Mouse (Mus musculus): Measurements from ENCODE around the gene Rbpj. TPM values are rescaled to one million over a fixed set of nuclear protein-coding genes. Genes with fewer than 3 reads are reported as not detected.
A peak's percentile ranks its signal among the peaks of the same experiment; 100 is the strongest.

Rbpj gene
- polyA plus RNA-seq, 1 experiment: 6.0 TPM

DNA sequence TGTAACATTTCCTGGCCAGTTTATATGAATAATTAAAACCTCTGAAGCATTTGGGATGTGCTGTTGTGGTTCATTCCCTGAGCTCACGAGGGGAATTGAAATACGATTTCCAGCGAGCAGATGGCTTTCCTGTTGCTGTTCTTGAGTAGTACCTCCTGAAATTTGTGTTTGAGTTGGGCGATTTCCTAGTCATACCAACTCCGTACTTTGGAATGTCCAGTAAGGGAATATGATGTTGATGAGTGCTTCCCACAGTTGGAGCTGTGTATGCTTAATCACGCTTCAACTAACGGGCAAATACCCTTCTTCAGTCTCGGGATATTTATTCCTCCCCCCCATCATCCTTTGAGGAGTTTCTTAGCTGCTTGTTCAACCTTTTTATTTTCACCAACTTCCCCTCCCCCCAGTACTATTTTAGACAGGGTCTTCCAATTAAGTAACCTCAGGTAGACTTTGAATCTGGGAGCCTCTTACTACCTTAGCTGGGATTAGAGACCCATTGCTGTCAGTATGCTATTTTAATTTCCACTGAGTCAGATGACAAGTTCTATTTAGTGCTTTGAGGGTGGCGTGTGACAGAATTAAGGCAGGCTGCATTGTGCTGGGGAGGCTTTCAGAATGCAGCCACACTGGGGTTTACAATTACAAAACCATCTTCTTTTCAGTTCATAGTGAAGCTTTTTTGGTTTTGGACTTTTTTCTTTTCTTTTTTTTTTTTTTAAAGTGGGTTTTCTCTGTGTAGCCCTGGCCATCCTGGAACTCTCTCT, 141.5 kb downstream of the Rbpj start:
- Histone ChIP-seq H3K36me3 (ENCODE audit: control insufficient read depth, insufficient read depth, low read length) (no peaks in the 10 kb centered on the region), H3K4me1 (ENCODE audit: control insufficient read depth, insufficient read depth, low read length) (no peaks in the 10 kb centered on the region), H3K27me3 (ENCODE audit: control insufficient read depth, insufficient read depth, low read length) (no peaks in the 10 kb centered on the region), H3K4me3 (ENCODE audit: control insufficient read depth, low read depth, low read length) (no peak overlapping the region), H3K27ac (ENCODE audit: control insufficient read depth, insufficient read depth, low read depth, low read length) (no peak overlapping the region)
- TF ChIP-seq CTCF (IDR thresholded peaks at IDR 0.05; ENCODE audit: control insufficient read depth, insufficient read depth, insufficient replicate concordance, low read depth, low read length) (no peak), POLR2A (IDR thresholded peaks at IDR 0.05; ENCODE audit: control insufficient read depth, low read depth, low read length) (no peak)

DNA sequence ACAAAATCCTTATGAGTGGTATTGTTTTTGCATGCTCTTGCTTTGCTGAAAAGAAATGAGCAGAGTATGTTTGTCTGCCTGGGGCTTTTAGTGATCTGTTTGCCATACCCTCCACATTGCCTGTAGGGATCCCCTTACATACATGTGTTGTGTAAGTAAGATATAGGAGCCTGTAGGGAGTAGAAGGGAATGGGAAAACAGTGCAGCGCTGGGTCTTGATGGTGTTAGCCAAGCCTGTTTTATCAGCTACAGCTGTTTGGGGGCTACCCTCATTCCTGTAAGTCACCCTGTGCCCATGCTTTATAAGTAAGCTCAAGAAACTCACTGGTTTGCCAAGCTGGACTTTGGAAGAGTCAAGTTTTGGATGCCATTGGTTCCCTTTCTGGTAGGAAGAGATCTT, 152.9 kb downstream of the Rbpj start:
- no peak for TF ChIP-seq POLR2A (IDR thresholded peaks at IDR 0.05; ENCODE audit: control insufficient read depth, low read depth, low read length)
- no peak for TF ChIP-seq CTCF (IDR thresholded peaks at IDR 0.05; ENCODE audit: control insufficient read depth, insufficient read depth, insufficient replicate concordance, low read depth, low read length)
- H3K4me1 ChIP-seq (ENCODE audit: control insufficient read depth, insufficient read depth, low read length): no peaks in the 10 kb centered on the region; the same call in 1 of the 2 replicates

DNA sequence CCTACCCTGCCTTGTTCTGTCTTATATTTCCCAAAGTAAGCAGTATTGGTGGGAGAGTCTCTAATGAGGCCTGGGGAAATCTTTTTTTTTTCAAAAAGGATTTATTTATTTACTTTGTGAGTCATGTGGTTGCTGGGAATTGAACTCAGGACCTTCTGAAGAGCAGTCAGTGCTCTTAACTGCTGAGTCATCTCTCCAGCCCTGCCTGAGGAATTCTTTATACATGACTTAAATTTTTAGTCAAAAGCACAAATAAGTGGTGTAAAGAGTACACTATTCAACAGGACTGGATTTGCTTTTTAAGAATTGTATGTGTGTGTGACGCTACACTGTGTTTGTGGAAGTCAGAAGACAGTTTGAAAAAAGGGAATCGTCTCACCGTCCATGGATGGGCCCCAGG, 166.1 kb downstream of the Rbpj start:
- Histone ChIP-seq H3K4me1 (ENCODE audit: control insufficient read depth, insufficient read depth, low read length) (no peaks in the 10 kb centered on the region; the same call in 1 of the 2 replicates), H3K4me3 (ENCODE audit: control insufficient read depth, low read depth, low read length) (no peak overlapping the region), H3K36me3 (ENCODE audit: control insufficient read depth, insufficient read depth, low read length) (no peaks in the 10 kb centered on the region), H3K27me3 (ENCODE audit: control insufficient read depth, insufficient read depth, low read length) (no peaks in the 10 kb centered on the region), H3K27ac (ENCODE audit: control insufficient read depth, insufficient read depth, low read depth, low read length) (no peak overlapping the region)
- no peak for TF ChIP-seq POLR2A (IDR thresholded peaks at IDR 0.05; ENCODE audit: control insufficient read depth, low read depth, low read length)
- no peak for TF ChIP-seq CTCF (IDR thresholded peaks at IDR 0.05; ENCODE audit: control insufficient read depth, insufficient read depth, insufficient replicate concordance, low read depth, low read length)

More for the DNA sequence above, 152.9 kb downstream of the Rbpj start:
- Histone ChIP-seq H3K27me3 (ENCODE audit: control insufficient read depth, insufficient read depth, low read length) (no peaks in the 10 kb centered on the region), H3K4me3 (ENCODE audit: control insufficient read depth, low read depth, low read length) (no peak overlapping the region), H3K36me3 (ENCODE audit: control insufficient read depth, insufficient read depth, low read length) (no peaks in the 10 kb centered on the region), H3K27ac (ENCODE audit: control insufficient read depth, insufficient read depth, low read depth, low read length) (no peak overlapping the region)

DNA sequence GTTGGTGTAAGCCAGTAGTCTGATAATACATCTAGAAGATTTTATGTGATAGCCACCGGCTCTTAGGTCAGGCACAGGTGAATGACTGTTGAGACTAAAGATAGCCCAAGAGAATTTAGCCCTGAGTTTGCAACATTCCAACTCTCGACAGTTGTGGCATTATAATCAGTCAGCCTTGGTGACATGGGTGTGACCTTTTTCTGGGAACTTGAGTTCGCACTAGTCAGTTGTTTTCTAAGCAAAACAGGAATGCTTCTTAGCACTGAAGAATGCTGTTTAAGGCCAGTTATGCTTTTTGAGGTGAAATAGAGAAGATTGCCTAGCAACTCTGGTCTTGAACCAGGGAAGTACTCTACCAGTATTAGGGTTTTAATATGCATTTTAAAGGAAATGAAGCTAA, 170.8 kb downstream of the Rbpj start:
- Histone ChIP-seq H3K36me3 (ENCODE audit: control insufficient read depth, insufficient read depth, low read length) (no peaks in the 10 kb centered on the region), H3K4me3 (ENCODE audit: control insufficient read depth, low read depth, low read length) (peak overlapping the region; percentile 13; the same call in 1 of the 2 replicates), H3K27ac (ENCODE audit: control insufficient read depth, insufficient read depth, low read depth, low read length) (no peak overlapping the region), H3K27me3 (ENCODE audit: control insufficient read depth, insufficient read depth, low read length) (no peaks in the 10 kb centered on the region), H3K4me1 (ENCODE audit: control insufficient read depth, insufficient read depth, low read length) (no peaks in the 10 kb centered on the region; the same call in 1 of the 2 replicates)
- no peak for TF ChIP-seq POLR2A (IDR thresholded peaks at IDR 0.05; ENCODE audit: control insufficient read depth, low read depth, low read length)
- no peak for TF ChIP-seq CTCF (IDR thresholded peaks at IDR 0.05; ENCODE audit: control insufficient read depth, insufficient read depth, insufficient replicate concordance, low read depth, low read length)

DNA sequence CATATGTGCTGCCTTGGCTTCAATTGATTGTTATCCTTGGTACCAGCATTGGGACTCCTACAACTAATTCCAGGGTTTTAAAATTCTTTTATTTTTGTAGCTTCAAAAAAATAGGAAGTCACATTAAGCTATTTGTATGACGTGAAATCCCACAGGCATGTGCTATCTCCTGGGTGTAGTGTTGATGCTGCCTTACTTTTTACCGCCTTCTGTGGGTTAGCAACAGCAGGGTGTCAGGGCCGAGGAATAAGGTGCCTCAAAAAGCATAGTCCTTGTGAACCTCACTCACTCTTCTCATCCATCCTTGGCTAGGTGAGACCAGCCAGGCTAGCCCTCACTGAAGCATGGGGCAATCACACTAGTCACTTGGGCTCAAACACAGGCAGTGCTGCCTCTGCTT, 171.3 kb downstream of the Rbpj start:
- no peak for TF ChIP-seq CTCF (IDR thresholded peaks at IDR 0.05; ENCODE audit: control insufficient read depth, insufficient read depth, insufficient replicate concordance, low read depth, low read length)
- TF ChIP-seq POLR2A (IDR thresholded peaks at IDR 0.05; ENCODE audit: control insufficient read depth, low read depth, low read length): no peak
- peak overlapping the region; percentile 76 for H3K4me3 ChIP-seq (ENCODE audit: control insufficient read depth, low read depth, low read length)
- no peak overlapping the region for H3K27ac ChIP-seq (ENCODE audit: control insufficient read depth, insufficient read depth, low read depth, low read length)
- no peaks in the 10 kb centered on the region for H3K27me3 ChIP-seq (ENCODE audit: control insufficient read depth, insufficient read depth, low read length)
- H3K36me3 ChIP-seq (ENCODE audit: control insufficient read depth, insufficient read depth, low read length): no peaks in the 10 kb centered on the region
- no peaks in the 10 kb centered on the region; the same call in 1 of the 2 replicates for H3K4me1 ChIP-seq (ENCODE audit: control insufficient read depth, insufficient read depth, low read length)

DNA sequence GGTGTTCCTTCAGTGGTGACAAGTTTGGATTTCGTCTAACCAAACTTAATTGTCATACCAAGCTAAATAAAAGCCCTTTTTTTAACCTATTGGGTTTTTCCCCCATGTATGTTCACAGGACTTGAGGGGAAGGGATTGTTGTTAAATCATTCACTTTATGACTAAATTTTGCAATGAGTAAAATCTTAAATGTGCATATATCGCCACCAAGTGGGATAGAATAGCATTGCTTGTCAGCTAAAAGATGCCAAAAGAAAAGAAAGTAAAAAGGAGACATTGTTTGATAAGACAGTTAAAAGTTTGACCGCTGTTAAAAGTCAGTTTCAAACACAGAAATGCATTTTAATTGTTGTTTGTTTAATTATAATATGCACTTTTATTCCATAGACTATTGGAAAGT, 172.7 kb downstream of the Rbpj start:
- no peak overlapping the region for H3K4me3 ChIP-seq (ENCODE audit: control insufficient read depth, low read depth, low read length)
- H3K27ac ChIP-seq (ENCODE audit: control insufficient read depth, insufficient read depth, low read depth, low read length): no peak overlapping the region
- H3K27me3 ChIP-seq (ENCODE audit: control insufficient read depth, insufficient read depth, low read length): no peaks in the 10 kb centered on the region
- no peak for TF ChIP-seq POLR2A (IDR thresholded peaks at IDR 0.05; ENCODE audit: control insufficient read depth, low read depth, low read length)
- no peak for TF ChIP-seq CTCF (IDR thresholded peaks at IDR 0.05; ENCODE audit: control insufficient read depth, insufficient read depth, insufficient replicate concordance, low read depth, low read length)
- no peaks in the 10 kb centered on the region for H3K36me3 ChIP-seq (ENCODE audit: control insufficient read depth, insufficient read depth, low read length)
- H3K4me1 ChIP-seq (ENCODE audit: control insufficient read depth, insufficient read depth, low read length): no peaks in the 10 kb centered on the region; the same call in 1 of the 2 replicates

DNA sequence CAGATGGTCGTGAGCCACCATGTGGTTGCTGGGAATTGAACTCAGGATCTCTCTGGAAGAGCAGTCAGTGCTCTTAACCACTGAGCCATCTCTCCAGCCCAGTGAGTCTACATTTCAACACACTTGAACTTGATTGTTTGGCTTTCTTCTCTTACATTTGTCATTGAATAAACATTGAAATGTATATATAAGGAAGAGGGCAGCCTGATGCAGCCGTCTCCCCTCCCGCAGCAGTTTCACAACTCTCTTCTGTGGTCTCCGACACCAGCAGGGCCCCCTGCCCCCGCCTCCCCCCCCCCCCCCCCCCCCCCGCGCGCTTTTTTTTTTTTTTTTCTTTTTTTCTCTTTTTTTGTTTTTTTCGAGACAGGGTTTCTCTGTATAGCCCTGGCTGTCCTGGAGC, 180.7 kb downstream of the Rbpj start:
- H3K27ac ChIP-seq (ENCODE audit: control insufficient read depth, insufficient read depth, low read depth, low read length): no peak overlapping the region
- H3K27me3 ChIP-seq (ENCODE audit: control insufficient read depth, insufficient read depth, low read length): no peaks in the 10 kb centered on the region
- no peaks in the 10 kb centered on the region for H3K4me1 ChIP-seq (ENCODE audit: control insufficient read depth, insufficient read depth, low read length)
- 0 out of 2 replicates have a peak, but pooled peaks cover 1% of the 10 kb centered on the region for H3K36me3 ChIP-seq (ENCODE audit: control insufficient read depth, insufficient read depth, low read length)
- H3K4me3 ChIP-seq (ENCODE audit: control insufficient read depth, low read depth, low read length): no peak overlapping the region
- TF ChIP-seq CTCF (IDR thresholded peaks at IDR 0.05; ENCODE audit: control insufficient read depth, insufficient read depth, insufficient replicate concordance, low read depth, low read length) (no peak), POLR2A (IDR thresholded peaks at IDR 0.05; ENCODE audit: control insufficient read depth, low read depth, low read length) (no peak)
